25 mouse cellular contexts compared by ENCODE assay signal in the genomic region with DNA sequence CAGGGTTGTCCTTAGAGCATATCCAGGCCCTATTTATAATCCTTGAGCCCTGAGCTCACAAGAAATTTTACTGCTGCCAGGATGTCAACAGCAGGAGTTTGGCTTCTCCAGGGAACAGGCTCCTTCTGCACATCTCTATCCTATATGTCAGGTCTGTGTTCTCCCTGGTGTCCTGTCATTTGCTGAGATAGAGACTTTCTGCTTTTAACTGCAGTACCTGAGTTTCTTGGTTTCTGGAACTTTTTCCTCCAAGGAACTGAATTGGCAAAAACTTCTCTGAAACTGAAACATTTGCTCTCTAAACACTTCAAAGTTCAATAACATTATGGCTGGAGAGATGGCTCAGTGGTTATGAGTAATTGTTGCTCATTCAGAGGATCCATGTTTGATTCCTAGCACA. TPM values are rescaled to one million over a fixed set of nuclear protein-coding genes. Genes with fewer than 3 reads are reported as not detected.
"Had no signal": no experiment of that assay in that cellular context is flagged by ENCODE, and none has a peak within 500 bp of the region (broad histone marks: within the 10 kb centered on the region; RNA-seq: fewer than 3 reads in every experiment).

A gene (minus strand): TSS at position 101 of the 400 bp plus-strand sequence.

- H3K36me3 ChIP-seq: neural tube, embryonic 12.5 days; neural tube, embryonic 13.5 days; neural tube, embryonic 15.5 days; stomach, embryonic 15.5 days had no signal

- H3K27ac ChIP-seq: neural tube, embryonic 12.5 days; neural tube, embryonic 13.5 days; neural tube, embryonic 15.5 days; stomach, embryonic 15.5 days; stomach, postnatal 0 days had no signal

- H3K4me1 ChIP-seq: neural tube, embryonic 12.5 days; neural tube, embryonic 13.5 days; neural tube, embryonic 15.5 days; stomach, embryonic 15.5 days had no signal

- H3K4me3 ChIP-seq: neural tube, embryonic 12.5 days; neural tube, embryonic 13.5 days; neural tube, embryonic 15.5 days; stomach, embryonic 15.5 days had no signal

- DNase-seq: retina, postnatal 1 day; right cerebral cortex, adult 18-20 months; right cerebral cortex, postnatal 14 days; right cerebral cortex, postnatal 25 days; right cerebral cortex, postnatal 4 days; spleen, adult 18-20 months; thymus, adult 18-20 months; thymus, adult 2 months; thymus, postnatal 14 days; thymus, postnatal 25 days; thymus, postnatal 36 days; thymus, postnatal 4 days had no signal

- H3K27me3 ChIP-seq: neural tube, embryonic 12.5 days; neural tube, embryonic 13.5 days; neural tube, embryonic 15.5 days; stomach, embryonic 15.5 days had no signal

RNA-seq across cellular contexts. Expression of the gene that starts here (rescaled TPM):
- total RNA-seq: neutrophil, adult 5-6 weeks had no signal
- polyA plus RNA-seq: neural tube, embryonic 12.5 days; neural tube, embryonic 13.5 days; neural tube, embryonic 14.5 days; neural tube, embryonic 15.5 days; spleen, adult 2 months; stomach, embryonic 14.5 days; stomach, embryonic 15.5 days; stomach, embryonic 16.5 days; stomach, postnatal 0 days; testis, adult 2 months; thymus, adult 2 months; thymus, postnatal 0 days; urinary bladder, adult 2 months had no signal
